Mouse (Mus musculus) MEL (cell line): ENCODE data around the gene Trim10. TPM values are rescaled to one million over a fixed set of nuclear protein-coding genes. Genes with fewer than 3 reads are reported as not detected.
A peak's percentile ranks its signal among the peaks of the same experiment; 100 is the strongest.

Experiments
- DNase-seq: peaks from one replicate; pipeline ENCODE4 v3.0.0; 2011; ENCODE audit warnings: low read depth, low spot score
- H3K27ac ChIP-seq: 2 replicates; pipeline ENCODE4 v1.5.1; 2012; ENCODE audit warnings: low read depth, mild to moderate bottlenecking, control low read depth, low read length, moderate library complexity; ENCODE audit not compliant: control insufficient read depth
- H3K27me3 ChIP-seq, 2 experiments: fragments of 150-350 bp in 1 of 2; sonication (generic) in 1 of 2; 2 replicates each; pipeline ENCODE4 v1.6.1; 2012; ENCODE audit warnings: low read length in 2 of 2, mild to moderate bottlenecking in 2 of 2, improper control_type of control experiment in 1 of 2, moderate library complexity in 1 of 2; ENCODE audit not compliant: insufficient read depth in 2 of 2, control insufficient read depth in 1 of 2
- H3K36me3 ChIP-seq, 2 experiments: 2 replicates each; pipeline ENCODE4 v1.6.1; 2012 to 2014; ENCODE audit warnings: low read length in 2 of 2, improper control_type of control experiment in 1 of 2, inconsistent platforms in 1 of 2, mild to moderate bottlenecking in 1 of 2; ENCODE audit not compliant: insufficient read depth in 2 of 2, control insufficient read depth in 1 of 2
- H3K4me1 ChIP-seq, 2 experiments: fragments of 150-350 bp in 1 of 2; sonication (generic) in 1 of 2; 2 replicates each; pipeline ENCODE4 v1.6.1; 2012; ENCODE audit warnings: low read length in 2 of 2, improper control_type of control experiment in 1 of 2, mild to moderate bottlenecking in 1 of 2; ENCODE audit not compliant: insufficient read depth in 2 of 2, control insufficient read depth in 1 of 2
- H3K4me3 ChIP-seq, 2 experiments: fragments of 150-350 bp in 1 of 2; sonication (generic) in 1 of 2; 2 replicates each; pipeline ENCODE4 v1.5.1; 2012; ENCODE audit warnings: low read depth in 2 of 2, low read length in 2 of 2, mild to moderate bottlenecking in 2 of 2, moderate library complexity in 2 of 2, control low read depth in 1 of 2, improper control_type of control experiment in 1 of 2; ENCODE audit not compliant: control insufficient read depth in 1 of 2, insufficient read depth in 1 of 2
- H3K79me2 ChIP-seq: 2 replicates; pipeline ENCODE4 v1.6.1; 2012; ENCODE audit warnings: mild to moderate bottlenecking, low read length, moderate library complexity; ENCODE audit not compliant: control insufficient read depth, poor library complexity, insufficient read depth
- H3K9ac ChIP-seq: 2 replicates; pipeline ENCODE4 v1.6.1; 2012; ENCODE audit warnings: low read depth, mild to moderate bottlenecking, control low read depth, low read length, moderate library complexity; ENCODE audit not compliant: control insufficient read depth, poor library complexity, severe bottlenecking
- H3K9me3 ChIP-seq: fragments of 150-350 bp; sonication (generic); replicated peaks from 2 replicates; pipeline ENCODE4 v1.6.1; 2012; ENCODE audit warnings: mild to moderate bottlenecking, low read length, improper control_type of control experiment, moderate library complexity; ENCODE audit not compliant: insufficient read depth
- CHD1 ChIP-seq: IDR thresholded peaks from 2 replicates; pipeline ENCODE4 v1.6.1; 2012; ENCODE audit warnings: low read depth, mild to moderate bottlenecking, inconsistent platforms, low read length, improper control_type of control experiment
- CHD2 ChIP-seq: IDR thresholded peaks from 2 replicates; pipeline ENCODE4 v1.6.1; 2011; ENCODE audit warnings: low read length, improper control_type of control experiment
- CTCF ChIP-seq, 3 experiments: IDR thresholded peaks in 2 of 3; conservative IDR thresholded peaks in 1 of 3; 2 replicates each; pipeline ENCODE4 v1.5.1; 2011 to 2012; ENCODE audit warnings: low read length in 3 of 3, low read depth in 2 of 3, mild to moderate bottlenecking in 2 of 3, improper control_type of control experiment in 1 of 3, inconsistent platforms in 1 of 3, mixed read lengths in 1 of 3, moderate library complexity in 1 of 3; ENCODE audit not compliant: control insufficient read depth in 1 of 3, insufficient read depth in 1 of 3, poor library complexity in 1 of 3, severe bottlenecking in 1 of 3
- EP300 ChIP-seq, 2 experiments: IDR thresholded peaks; 2 replicates each; pipeline ENCODE4 v1.6.1; 2011; ENCODE audit warnings: improper control_type of control experiment in 2 of 2, low read length in 2 of 2, low read depth in 1 of 2, mild to moderate bottlenecking in 1 of 2
- ETS1 ChIP-seq: IDR thresholded peaks from 2 replicates; pipeline ENCODE4 v1.6.1; 2012; ENCODE audit warnings: low read depth, mild to moderate bottlenecking, inconsistent platforms, low read length, improper control_type of control experiment, moderate library complexity
- GATA1 ChIP-seq: IDR thresholded peaks from 2 replicates; pipeline ENCODE4 v1.6.1; 2011; ENCODE audit warnings: low read depth, low read length, improper control_type of control experiment
- HCFC1 ChIP-seq: IDR thresholded peaks from 2 replicates; pipeline ENCODE4 v1.6.1; 2012; ENCODE audit warnings: low read depth, mild to moderate bottlenecking, inconsistent platforms, low read length, improper control_type of control experiment, moderate library complexity
- JUND ChIP-seq: IDR thresholded peaks from 2 replicates; pipeline ENCODE4 v1.6.1; 2011; ENCODE audit warnings: low read depth, mild to moderate bottlenecking, improper control_type of control experiment, low read length
- KAT2A ChIP-seq: conservative IDR thresholded peaks from 2 replicates; pipeline ENCODE4 v1.6.1; 2012; ENCODE audit warnings: low read depth, low read length, improper control_type of control experiment, inconsistent platforms
- MAFK ChIP-seq: IDR thresholded peaks from 2 replicates; pipeline ENCODE4 v1.6.1; 2011; ENCODE audit warnings: low read depth, mild to moderate bottlenecking, low read length, improper control_type of control experiment, borderline replicate concordance
- MEF2A ChIP-seq: IDR thresholded peaks from 2 replicates; pipeline ENCODE4 v1.6.1; 2014; ENCODE audit warnings: low read depth, mild to moderate bottlenecking, inconsistent platforms, low read length, improper control_type of control experiment; ENCODE audit not compliant: poor library complexity, insufficient replicate concordance, severe bottlenecking; ENCODE audit errors: extremely low read depth
- NRF1 ChIP-seq: IDR thresholded peaks from 2 replicates; pipeline ENCODE4 v1.6.1; 2014; ENCODE audit warnings: low read depth, mild to moderate bottlenecking, inconsistent platforms, low read length, improper control_type of control experiment, moderate library complexity; ENCODE audit not compliant: poor library complexity, insufficient read depth, severe bottlenecking
- POLR2AphosphoS5 ChIP-seq: IDR thresholded peaks from 2 replicates; pipeline ENCODE4 v1.6.1; 2012; ENCODE audit warnings: low read depth, borderline replicate concordance, mild to moderate bottlenecking, inconsistent platforms, low read length, moderate library complexity, mixed read lengths
- RAD21 ChIP-seq: IDR thresholded peaks from 2 replicates; pipeline ENCODE4 v1.6.1; 2011; ENCODE audit warnings: mild to moderate bottlenecking, low read depth, low read length, improper control_type of control experiment
- RCOR1 ChIP-seq: IDR thresholded peaks from 2 replicates; pipeline ENCODE4 v1.6.1; 2012; ENCODE audit warnings: low read depth, mild to moderate bottlenecking, inconsistent platforms, low read length, improper control_type of control experiment
- SIN3A ChIP-seq: IDR thresholded peaks from 2 replicates; pipeline ENCODE4 v1.6.1; 2012; ENCODE audit warnings: low read length, improper control_type of control experiment, inconsistent platforms
- SMC3 ChIP-seq: IDR thresholded peaks from 2 replicates; pipeline ENCODE4 v1.6.1; 2011; ENCODE audit warnings: low read depth, low read length, improper control_type of control experiment
- TCF12 ChIP-seq: IDR thresholded peaks from 2 replicates; pipeline ENCODE4 v1.6.1; 2014; ENCODE audit warnings: low read depth, mild to moderate bottlenecking, inconsistent platforms, low read length, improper control_type of control experiment, moderate library complexity
- ZC3H11A ChIP-seq: IDR thresholded peaks from 2 replicates; pipeline ENCODE4 v1.6.1; 2012; ENCODE audit warnings: low read depth, mild to moderate bottlenecking, inconsistent platforms, low read length, improper control_type of control experiment
- polyA plus RNA-seq, 2 experiments: library from polyadenylated mRNA; stranded (reverse) in 1 of 2; unstranded in 1 of 2; fragments of >175 nt in 1 of 2; fragments of >200 nt in 1 of 2; gene quantifications; 2 replicates each; pipeline versions ENCODE4 v1.2.1 to v1.2.4; 2012; ENCODE audit warnings: low replicate concordance in 2 of 2, low read depth in 1 of 2; ENCODE audit not compliant: insufficient read length in 2 of 2, insufficient read depth in 1 of 2, missing spikeins in 1 of 2
- total RNA-seq: library from RNA; depleted of rRNA; stranded (reverse); fragments of 300-350 nt; gene quantifications from 2 replicates; pipeline ENCODE4 v1.2.3, GENCODE M21; 2012

Gene Trim10
- total and polyA plus RNA-seq, 3 experiments, result 30.2 to 30.4 TPM; not detected in 1

DNA sequence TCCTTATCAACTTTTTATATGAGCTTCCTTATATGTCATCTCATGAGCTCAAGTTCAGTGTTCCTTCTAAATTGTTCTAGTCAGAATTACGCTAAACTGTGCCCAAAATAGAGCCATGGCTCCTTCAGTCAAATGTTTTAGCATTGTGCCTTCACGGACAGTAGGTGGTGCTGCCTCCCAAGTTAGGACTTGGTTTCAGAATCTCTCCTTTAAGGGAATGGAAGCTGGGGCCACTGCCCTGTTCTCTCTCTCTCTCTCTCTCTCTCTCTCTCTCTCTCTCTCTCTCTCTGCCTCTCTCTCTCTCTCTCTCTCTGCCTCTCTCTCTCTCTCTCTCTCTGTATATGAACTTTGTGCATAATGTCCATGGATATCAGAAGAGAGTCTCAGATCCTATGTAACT, 23.0 kb downstream of the Trim10 start:
- Histone ChIP-seq H3K27me3 (peaks cover 0 to 1% of the 10 kb centered on the region in 2 experiments; a peak in 3 of 4 replicates), H3K9me3 (no peaks in the 10 kb centered on the region), H3K4me3 (no peak overlapping the region), H3K4me1 (peaks cover 0 to 12% of the 10 kb centered on the region in 2 experiments; a peak in 2 of 4 replicates), H3K36me3 (peaks cover 0 to 14% of the 10 kb centered on the region in 2 experiments; a peak in 2 of 4 replicates), H3K9ac (no peak overlapping the region), H3K27ac (no peak overlapping the region), H3K79me2 (no peaks in the 10 kb centered on the region)
- peak; percentile 76 for DNase-seq
- TF ChIP-seq RAD21 (peak; percentile 75), ZC3H11A (peak; percentile 50), KAT2A (no peak), CHD1 (no peak), SMC3 (peak; percentile 66), CTCF (IDR thresholded peaks at IDR 0.05 in 2 of 3, conservative IDR thresholded peaks at IDR 0.05 in 1 of 3; ENCODE audit: control insufficient read depth in 1 of 3, insufficient read depth in 1 of 3, low read depth in 2 of 3, low read length in 3 of 3, poor library complexity in 1 of 3, severe bottlenecking in 1 of 3) (peak; percentile 61 to 81 (median 64)), EP300 (IDR thresholded peaks at IDR 0.05; ENCODE audit: low read depth in 1 of 2, low read length in 2 of 2) (no peak), MAFK (no peak), POLR2AphosphoS5 (no peak), JUND (peak; percentile 86)

DNA sequence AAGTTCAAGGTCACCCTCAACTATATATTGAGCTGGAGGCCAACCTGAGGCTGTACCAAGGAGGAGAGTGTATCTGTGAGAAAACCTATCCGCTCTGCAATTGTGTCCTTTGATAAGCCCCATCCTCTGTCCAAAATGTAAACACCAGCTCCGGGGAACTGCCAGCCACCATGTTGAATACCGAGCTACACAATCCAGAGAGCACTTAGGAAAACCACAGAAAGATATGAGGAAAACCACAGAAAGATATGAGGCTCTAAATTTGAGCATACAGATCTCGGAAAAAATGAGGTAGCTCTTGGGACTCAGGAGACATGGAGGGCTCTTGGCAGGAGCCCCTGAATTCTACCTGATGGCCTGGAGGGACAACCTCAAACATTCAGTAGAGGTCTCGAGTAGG, 24.0 kb downstream of the Trim10 start:
- H3K9me3 ChIP-seq, result no peaks in the 10 kb centered on the region
- no peak overlapping the region for H3K27ac ChIP-seq
- H3K4me1 ChIP-seq, result peaks cover 0 to 12% of the 10 kb centered on the region in 2 experiments; a peak in 2 of 4 replicates
- peak; percentile 44 for DNase-seq
- H3K4me3 ChIP-seq, result no peak overlapping the region
- TF ChIP-seq GATA1 (peak; percentile 68), MEF2A (peak; percentile 59; the same call in 1 of the 2 replicates), ETS1 (peak; percentile 58), MAFK (peak; percentile 65; the same call in 1 of the 2 replicates), SIN3A (peak; percentile 32; the same call in 1 of the 2 replicates), HCFC1 (no peak), RAD21 (no peak), TCF12 (no peak), CHD2 (no peak), JUND (no peak), NRF1 (no peak), RCOR1 (peak; percentile 92), EP300 (IDR thresholded peaks at IDR 0.05; ENCODE audit: low read depth in 1 of 2, low read length in 2 of 2) (peak in 1 of 2 experiments; percentile 61; a peak in 2 of 4 replicates)
- TF ChIP-seq, all 39 proteins: peak for 7
- Histone ChIP-seq H3K79me2 (no peaks in the 10 kb centered on the region), H3K36me3 (peaks cover 0 to 14% of the 10 kb centered on the region in 2 experiments; a peak in 2 of 4 replicates), H3K9ac (no peak overlapping the region), H3K27me3 (peaks cover 0 to 1% of the 10 kb centered on the region in 2 experiments; a peak in 3 of 4 replicates)
